Mouse (Mus musculus) left cerebral cortex, adult 2 months (tissue): ENCODE data around the gene Gm17087. TPM values are rescaled to one million over a fixed set of nuclear protein-coding genes. Genes with fewer than 3 reads are reported as not detected.
A peak's percentile ranks its signal among the peaks of the same experiment; 100 is the strongest.

ENCODE experiments used
- DNase-seq, 2 experiments: peaks; one replicate each; pipeline ENCODE4 v3.0.0; 2021 to 2022; ENCODE audit warnings: low spot score in 2 of 2, mixed read lengths in 1 of 2; ENCODE audit errors: extremely low spot score in 1 of 2
- H3K27ac ChIP-seq: fragments of 200-600 bp; 2 replicates; pipeline ENCODE4 v1.8.1; 2022
- H3K4me3 ChIP-seq: fragments of 200-600 bp; 2 replicates; pipeline ENCODE4 v1.8.1; 2022
- CTCF ChIP-seq: fragments of 200-600 bp; IDR thresholded peaks from 2 replicates; pipeline ENCODE4 v1.8.1; 2022; ENCODE audit warnings: antibody characterized with exemption, mild to moderate bottlenecking, moderate library complexity
- intact Hi-C: fragments of 180-260 bp; cut with DNase I; formaldehyde crosslinking; loops from one replicate; pipeline ENCODE4 v1.15.1; 2025
- total RNA-seq, 2 experiments: library from RNA; stranded (reverse); gene quantifications; 2 replicates each; pipeline ENCODE4 v1.2.3; 2021

The Gm17087 gene
- total RNA-seq, 2 experiments from 2014 or later = not detected

DNA sequence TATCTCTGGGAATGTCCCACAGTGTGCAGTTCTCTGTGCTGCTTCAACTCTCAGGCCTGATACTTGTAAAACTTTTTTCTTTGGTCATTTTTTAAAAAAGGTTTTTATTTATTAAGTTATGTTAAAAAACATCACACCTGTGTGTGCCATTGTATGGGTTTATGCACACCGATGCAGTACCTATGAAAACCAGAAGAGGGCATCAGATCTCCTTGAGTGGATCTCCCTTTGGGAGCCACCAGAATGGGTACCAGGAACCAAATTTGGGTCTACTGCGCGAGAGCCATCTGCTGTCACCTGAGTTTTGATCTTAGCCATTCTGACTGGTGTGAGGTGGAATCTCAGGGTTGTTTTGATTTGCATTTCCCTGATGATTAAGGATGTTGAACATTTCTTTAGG, 28.6 kb downstream of the Gm17087 start:
- TF ChIP-seq CTCF = peak; percentile 35
- DNase-seq = no peak
- Histone ChIP-seq H3K27ac (no peak overlapping the region), H3K4me3 (no peak overlapping the region)
- intact Hi-C loops = no loop called here

DNA sequence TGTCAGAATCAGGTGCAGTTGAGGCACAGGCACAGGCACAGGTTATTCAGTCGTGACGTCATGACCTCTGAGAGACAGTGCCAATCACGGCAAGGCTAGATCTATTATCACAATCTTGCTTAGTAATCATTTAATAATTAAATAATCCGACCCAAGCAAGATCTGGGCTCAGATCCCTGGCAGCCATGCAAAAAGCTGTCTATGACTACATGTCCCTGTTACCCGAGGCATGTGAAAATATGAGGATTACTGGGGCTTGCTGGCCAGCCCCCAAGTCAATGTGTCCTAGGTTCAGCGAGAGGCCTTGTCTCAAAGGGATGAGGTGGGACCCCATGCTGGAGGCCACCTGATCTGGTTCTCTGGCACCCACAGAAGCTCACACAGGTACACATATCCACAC, 30.2 kb downstream of the Gm17087 start:
- no peak overlapping the region for H3K27ac ChIP-seq
- TF ChIP-seq CTCF = no peak
- intact Hi-C loops = no loop called here
- DNase-seq = no peak
- H3K4me3 ChIP-seq = no peak overlapping the region

DNA sequence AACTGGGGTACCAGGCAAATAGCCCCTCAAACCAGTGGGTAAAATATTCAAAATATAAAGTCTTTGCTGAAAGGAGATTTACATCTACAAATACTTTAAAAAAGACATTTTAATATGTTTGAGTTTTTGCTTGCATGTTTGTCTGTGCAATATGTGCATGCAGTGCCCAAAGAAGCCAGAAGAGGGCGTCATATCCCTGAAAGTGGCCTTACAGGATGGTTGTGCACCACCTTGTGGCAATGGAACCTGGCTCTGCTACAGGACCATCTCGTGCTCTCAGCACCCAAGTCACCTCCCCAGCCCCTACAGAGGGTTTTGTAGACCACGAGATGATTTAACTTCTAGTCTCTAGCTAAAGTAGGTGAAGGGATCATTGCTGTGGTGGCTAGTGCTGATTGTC, 32.9 kb downstream of the Gm17087 start:
- Histone ChIP-seq H3K27ac (no peak overlapping the region), H3K4me3 (no peak overlapping the region)
- TF ChIP-seq CTCF = peak; percentile 40
- no peak for DNase-seq
- intact Hi-C loops = no loop called here

DNA sequence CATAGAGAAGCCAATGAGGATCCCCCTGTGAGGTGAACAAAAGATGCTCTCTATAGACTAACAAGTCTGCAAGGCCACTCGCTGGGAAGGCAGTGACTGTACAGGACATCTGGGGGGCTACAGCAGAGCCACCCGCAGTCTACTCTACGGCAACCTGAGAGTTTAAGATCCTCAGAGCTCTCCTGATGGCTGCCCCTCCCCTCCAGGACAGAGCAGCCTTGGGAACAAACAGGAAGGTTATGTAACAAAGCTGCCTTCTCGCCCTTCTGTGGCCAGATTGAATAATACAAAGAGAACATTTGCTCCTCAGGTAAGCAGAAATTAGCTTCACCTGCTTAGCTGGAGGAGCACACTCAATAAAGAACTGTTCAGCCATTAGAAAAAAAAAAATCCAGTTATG, 34.1 kb downstream of the Gm17087 start:
- no peak for DNase-seq
- Histone ChIP-seq H3K27ac (no peak overlapping the region), H3K4me3 (no peak overlapping the region)
- no peak for TF ChIP-seq CTCF
- intact Hi-C loops = no loop called here

DNA sequence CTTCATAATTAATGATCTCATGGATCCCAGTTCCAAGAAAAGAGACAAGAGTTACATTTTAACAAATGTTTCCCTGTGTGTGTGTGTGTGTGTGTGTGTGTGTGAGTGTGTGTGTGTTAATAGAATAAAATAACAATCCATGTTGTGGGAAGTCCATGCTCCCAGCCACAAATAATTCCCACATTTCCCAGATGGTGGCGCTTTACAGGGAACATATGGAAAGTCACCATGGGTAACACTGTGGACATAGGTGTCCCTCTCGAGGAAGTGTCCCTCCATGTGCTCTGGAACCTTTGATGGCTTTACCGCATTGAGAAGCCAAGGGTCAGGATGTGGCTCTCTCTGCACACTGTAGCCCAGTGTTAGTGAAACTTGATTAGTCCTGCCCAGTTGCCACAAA, 38.1 kb downstream of the Gm17087 start:
- H3K27ac ChIP-seq = no peak overlapping the region
- intact Hi-C loops = loop anchor here (5.0 kb wide), 1 partner anchor 64 kb away; no protein-coding TSS in a partner anchor
- no peak overlapping the region; the same call in 1 of the 2 replicates for H3K4me3 ChIP-seq
- DNase-seq = no peak
- TF ChIP-seq CTCF = no peak

DNA sequence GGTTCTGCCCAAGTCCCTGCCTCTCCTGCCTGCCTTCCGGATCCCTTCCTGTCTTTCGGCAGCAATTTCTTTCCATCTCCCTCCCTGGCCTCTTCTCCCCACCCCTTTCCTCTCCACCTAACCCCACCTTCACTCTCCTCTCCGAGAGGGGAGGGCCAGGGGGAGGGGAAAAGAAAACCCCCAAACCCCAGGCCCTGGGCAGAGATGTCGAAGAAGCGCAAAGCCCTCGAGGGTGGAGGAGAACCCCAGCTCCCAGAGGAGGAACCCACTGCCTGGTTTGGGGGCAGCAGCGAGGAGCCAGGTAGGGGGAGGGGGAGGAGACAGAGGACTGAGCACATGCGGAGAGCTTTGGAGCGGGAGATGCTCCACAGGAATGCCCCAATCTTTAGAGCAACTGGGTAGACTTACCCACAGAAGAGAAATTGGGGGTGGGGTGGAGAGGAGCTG, 39.9 kb downstream of the Gm17087 start:
- DNase-seq = peak; percentile 23 to 59
- peak overlapping the region; percentile 67 for H3K4me3 ChIP-seq
- H3K27ac ChIP-seq = peak overlapping the region; percentile 92
- intact Hi-C loops = loop anchor here (5.0 kb wide), 1 partner anchor 65 kb away; no protein-coding TSS in a partner anchor
- TF ChIP-seq CTCF = no peak

DNA sequence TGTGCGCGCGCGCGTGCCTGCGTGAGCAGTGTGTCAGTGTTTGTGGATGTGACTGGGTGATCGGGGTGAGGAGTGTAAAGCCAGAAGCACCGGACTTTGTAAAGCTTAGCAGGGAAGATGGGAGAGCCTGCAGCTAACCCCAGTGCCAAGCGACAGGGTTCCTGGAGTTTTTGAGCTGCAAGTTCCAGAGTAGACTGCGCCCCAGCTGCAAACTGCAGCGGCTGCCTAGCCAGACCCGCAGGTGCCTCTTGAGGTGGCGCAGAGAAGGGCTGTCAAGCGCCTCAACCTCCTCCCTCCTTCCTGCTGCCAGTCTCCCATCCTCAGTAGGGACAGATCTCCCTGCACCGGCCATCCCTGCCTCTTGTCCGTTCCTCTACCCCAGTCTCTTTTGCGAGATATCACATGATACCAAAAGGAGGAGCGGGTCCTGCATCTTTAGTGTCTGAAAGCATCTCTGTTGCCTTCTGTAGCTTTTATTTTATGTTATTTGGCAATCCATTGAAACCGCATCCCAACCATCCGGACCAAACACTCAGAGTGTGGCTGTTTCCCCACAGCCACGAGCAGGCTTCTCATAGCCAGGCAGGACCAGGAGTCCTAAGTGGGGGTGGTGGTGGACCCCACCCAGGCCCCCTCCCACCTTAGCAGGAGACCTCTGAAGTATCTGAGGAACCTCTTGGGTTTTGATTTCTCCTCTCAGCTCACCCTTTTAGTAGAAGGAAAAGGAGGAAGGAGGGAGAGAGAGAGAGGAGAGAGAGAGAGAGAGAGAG, 40.6 kb downstream of the Gm17087 start:
- Histone ChIP-seq H3K4me3 (peak overlapping the region; percentile 67), H3K27ac (peak overlapping the region; percentile 92)
- TF ChIP-seq CTCF = no peak
- DNase-seq = peak; percentile 31 to 47
- intact Hi-C loops = loop anchor here (1.0 to 5.0 kb wide), 3 partner anchors 39 to 66 kb away; no protein-coding TSS in a partner anchor

DNA sequence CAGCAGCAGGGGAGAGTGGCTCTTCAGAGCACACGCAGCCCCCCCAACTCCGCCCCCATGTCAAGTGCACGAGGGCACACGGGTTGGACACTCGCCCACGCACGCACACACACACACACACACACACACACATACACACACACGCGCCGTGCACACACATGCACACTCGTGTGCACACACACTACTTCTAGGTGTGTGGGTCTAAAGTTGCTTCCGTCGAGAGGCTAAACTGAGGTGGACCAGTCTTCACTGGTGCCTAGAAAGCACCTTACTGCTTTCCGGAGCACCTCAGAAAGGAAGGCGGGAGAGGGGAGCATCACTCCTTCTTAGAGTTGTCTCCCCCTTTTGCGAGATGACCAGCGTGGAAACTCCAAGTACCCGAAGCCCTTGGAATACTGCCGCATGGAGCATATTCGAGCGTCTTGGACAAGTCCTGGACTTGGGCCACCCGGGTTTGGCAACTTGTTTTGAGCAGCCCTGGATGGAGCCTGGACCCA, 41.5 kb downstream of the Gm17087 start, which contains the start of gene Pde10a:
Gene Pde10a, plus strand, starts transcription at position 148 of the 497 bp plus-strand sequence.
- intact Hi-C loops = loop anchor here (1.0 to 5.0 kb wide), 3 partner anchors 38 to 67 kb away; no protein-coding TSS in a partner anchor
- H3K27ac ChIP-seq = peak within 1 kb of the TSS; percentile 94
- peak within 1 kb of the TSS; percentile 67 for H3K4me3 ChIP-seq
- peak; percentile 38 to 47 for DNase-seq
- no peak for TF ChIP-seq CTCF

DNA sequence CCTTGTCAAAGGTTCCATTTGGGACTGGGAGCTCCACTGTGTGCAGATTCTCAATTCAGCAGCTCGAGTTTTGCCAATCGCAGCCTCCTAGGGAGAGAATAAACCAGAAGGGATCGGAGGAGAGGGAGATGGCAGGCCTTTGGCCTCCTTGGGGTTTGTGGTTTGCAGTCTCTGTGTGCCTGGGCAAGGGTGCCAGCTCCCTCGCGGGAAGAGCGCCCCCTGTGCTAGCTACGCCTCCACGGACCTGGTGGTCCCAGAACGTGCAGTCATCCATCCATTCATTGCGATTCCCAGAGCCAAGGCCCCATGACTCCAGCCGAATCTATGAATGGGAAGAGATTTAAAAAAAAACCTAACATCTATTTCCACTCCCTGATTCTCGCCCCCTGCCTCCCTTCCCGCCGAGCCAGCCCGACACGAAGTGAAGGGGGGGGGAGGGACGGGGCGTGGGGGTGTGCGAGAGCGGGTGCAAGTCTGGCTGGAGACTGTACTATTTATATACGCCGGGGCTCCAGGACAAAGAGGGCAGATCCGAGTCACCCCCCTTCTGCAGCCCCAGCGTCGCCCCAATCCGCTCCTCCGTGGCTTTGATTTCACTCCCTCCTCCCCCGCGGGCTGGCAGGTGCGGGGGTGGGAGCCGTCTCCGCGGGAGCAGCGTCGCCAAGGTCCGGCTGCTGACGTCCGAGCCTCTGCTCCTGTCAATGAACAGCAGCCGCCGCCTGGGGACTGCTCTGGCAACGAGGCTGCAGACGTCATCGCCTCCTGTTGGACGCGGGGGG, 42.2 kb downstream of the Gm17087 start:
- intact Hi-C loops = loop anchor here (1.0 to 5.0 kb wide), 4 partner anchors 16 to 68 kb away; no protein-coding TSS in a partner anchor
- peak overlapping the region; percentile 94 for H3K27ac ChIP-seq
- TF ChIP-seq CTCF = peak; percentile 55
- peak overlapping the region; percentile 67 for H3K4me3 ChIP-seq
- DNase-seq = peak; percentile 90 to 92

DNA sequence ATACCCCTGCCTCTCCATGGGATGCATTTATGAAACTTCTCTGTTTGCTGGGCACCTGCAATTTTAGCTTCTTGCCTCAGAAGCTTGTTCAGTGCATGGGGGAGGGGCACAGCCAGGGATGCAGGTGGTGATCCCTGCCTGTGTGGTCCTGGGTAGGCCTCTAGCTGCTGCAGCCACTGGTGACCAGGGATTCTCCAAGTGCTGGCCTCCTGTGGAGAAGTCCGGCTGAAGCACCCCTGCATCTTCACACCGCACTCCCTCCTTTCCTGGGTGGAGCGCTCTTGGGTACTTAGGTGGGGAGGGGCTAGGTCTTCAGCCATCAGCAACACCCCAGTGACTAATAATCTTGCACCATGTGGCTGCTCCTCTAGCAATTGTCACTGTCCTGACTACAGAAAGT, 42.8 kb downstream of the Gm17087 start:
- Histone ChIP-seq H3K27ac (peak overlapping the region; percentile 94), H3K4me3 (peak overlapping the region; percentile 67)
- intact Hi-C loops = loop anchor here (1.0 to 2.0 kb wide), 2 partner anchors 16 to 55 kb away; no protein-coding TSS in a partner anchor
- DNase-seq = peak in 1 of 2 experiments; percentile 31
- no peak for TF ChIP-seq CTCF

DNA sequence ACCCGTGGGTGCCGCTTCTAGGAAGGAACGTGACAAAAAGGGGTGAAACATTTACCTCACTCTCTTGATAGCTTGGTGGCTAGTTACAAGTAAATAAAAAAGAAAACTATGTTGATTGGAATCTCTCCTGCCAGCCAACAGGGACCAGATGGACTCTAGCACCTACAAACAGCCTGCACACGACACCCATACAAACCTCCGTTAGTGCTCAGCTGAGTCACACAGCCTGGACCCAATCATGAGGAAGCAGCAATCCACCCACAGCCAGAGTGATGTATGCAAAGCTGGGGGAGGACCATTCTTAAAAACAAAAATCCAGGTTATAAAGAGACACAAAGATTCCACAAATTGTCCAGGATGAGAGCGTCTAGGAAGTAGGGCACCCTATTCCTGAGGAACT, 50.7 kb downstream of the Gm17087 start:
- Histone ChIP-seq H3K27ac (peak overlapping the region; percentile 57), H3K4me3 (no peak overlapping the region)
- peak; percentile 43 to 51 for DNase-seq
- intact Hi-C loops = no loop called here
- TF ChIP-seq CTCF = no peak

Other genes with a start within 250 kb of the Gm17087 start
- gene Prr18, start 229.5 kb downstream of the Gm17087 start, total RNA-seq = 10 to 100 TPM; 12.6 to 15.5 TPM
- gene T2, start 211.0 kb downstream of the Gm17087 start, total RNA-seq = under 1 TPM; 0.70 to 0.79 TPM
- not detected for gene T, start 132.5 kb downstream of the Gm17087 start, total RNA-seq
- 100 to 1,000 TPM in 1 of 2 experiments, 10 to 100 TPM in 1; 78.0 to 113 TPM for gene Pde10a, start 41.6 kb downstream of the Gm17087 start, total RNA-seq